ENCODE assay signal across 8 mouse cellular contexts in the genomic region with DNA sequence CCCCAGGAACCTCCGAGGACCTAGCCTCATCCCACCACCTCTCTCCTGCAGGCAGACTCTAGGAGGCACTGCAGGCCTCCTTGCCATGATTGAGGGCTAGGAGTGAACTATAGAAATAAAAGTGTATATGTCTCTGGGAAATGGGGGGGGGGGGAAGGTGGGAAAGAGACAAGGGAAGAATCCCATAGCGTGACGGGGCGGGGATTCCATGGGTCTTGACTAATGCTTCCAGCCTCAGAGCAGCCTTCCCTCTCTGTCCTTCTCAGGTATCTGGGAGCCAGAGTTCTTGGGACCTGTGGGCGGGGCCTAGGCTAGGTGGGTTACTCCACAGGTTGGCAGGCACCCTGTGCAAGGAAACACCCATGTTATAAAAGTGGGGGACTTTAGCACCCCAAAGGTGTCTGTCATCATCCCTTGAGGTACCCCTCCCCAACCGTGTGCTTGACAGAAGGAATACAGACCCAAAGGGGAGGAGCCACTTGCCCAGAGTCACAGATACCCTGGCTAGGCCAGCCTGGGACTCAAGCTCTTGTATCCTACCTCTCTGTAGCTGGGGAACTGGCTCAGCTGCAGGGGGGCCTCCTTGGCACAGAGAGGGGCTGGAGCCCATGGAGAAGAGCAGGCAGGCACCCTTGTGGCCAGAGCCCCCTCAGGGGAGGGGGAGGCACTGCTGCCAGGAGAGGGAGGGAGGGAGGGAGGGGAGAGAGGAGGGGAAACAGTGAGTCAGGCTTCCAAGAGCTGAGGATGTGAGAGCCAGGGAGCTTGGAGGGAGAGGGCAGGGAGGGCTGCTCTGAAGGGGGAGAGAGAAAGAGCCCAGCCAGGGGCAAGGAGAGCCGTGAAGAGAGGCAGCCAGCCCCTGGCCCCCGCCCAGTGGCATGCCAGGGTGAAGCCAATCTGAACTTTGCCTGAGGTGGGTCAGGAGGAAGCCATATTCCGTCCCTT. TPM values are rescaled to one million over a fixed set of nuclear protein-coding genes. Genes with fewer than 3 reads are reported as not detected.
DNase-seq lines count a peak whose midpoint lies in the region; ATAC-seq and TF ChIP-seq lines count a peak whose summit lies in the region.

No protein-coding gene starts in this region.

- no peaks in the 10 kb centered on the region for H3K27me3 ChIP-seq in lung, postnatal 0 days (replicated peaks; ENCODE audit: insufficient read depth, low read length)
- H3K27me3 ChIP-seq in hindbrain, embryonic 12.5 days, result peaks cover 1% of the 10 kb centered on the region
- 0 out of 2 replicates have a peak, but pooled peaks cover under 1% of the 10 kb centered on the region for H3K27me3 ChIP-seq in midbrain, embryonic 15.5 days (replicated peaks)

- 30% methylated on average over 9 of the region's 9 CpGs for WGBS in lung, postnatal 0 days
- WGBS in hindbrain, embryonic 12.5 days, result 36% methylated on average over 7 of the region's 9 CpGs
- 29% methylated on average over 9 of the region's 9 CpGs for WGBS in midbrain, embryonic 15.5 days

- H3K4me2 ChIP-seq in lung, postnatal 0 days (replicated peaks; ENCODE audit: low read depth, low read length), result no peak overlapping the region
- peak overlapping the region; percentile 99 for H3K4me2 ChIP-seq in hindbrain, embryonic 12.5 days (replicated peaks)
- H3K4me2 ChIP-seq in midbrain, embryonic 15.5 days, result peak overlapping the region; percentile 98

- peak overlapping the region; percentile 59; the same call in 1 of the 2 replicates for H3K27ac ChIP-seq in lung, postnatal 0 days (ENCODE audit: low read length)
- peak overlapping the region; percentile 9; the same call in 1 of the 2 replicates for H3K27ac ChIP-seq in hindbrain, embryonic 12.5 days
- 0 out of 2 replicates have a peak overlapping the region, but pooled peaks have one; percentile 42 for H3K27ac ChIP-seq in midbrain, embryonic 15.5 days

- no peak overlapping the region for H3K9ac ChIP-seq in lung, postnatal 0 days (replicated peaks; ENCODE audit: low read depth)
- H3K9ac ChIP-seq in hindbrain, embryonic 12.5 days, result peak overlapping the region; percentile 6; the same call in 1 of the 2 replicates
- H3K9ac ChIP-seq in midbrain, embryonic 15.5 days, result peak overlapping the region; percentile 24; the same call in 1 of the 2 replicates

- H3K4me1 ChIP-seq in lung, postnatal 0 days (ENCODE audit: insufficient read depth, low read depth, low read length), result peaks cover 19% of the 10 kb centered on the region
- peaks cover 78% of the 10 kb centered on the region for H3K4me1 ChIP-seq in hindbrain, embryonic 12.5 days
- peaks cover 80% of the 10 kb centered on the region for H3K4me1 ChIP-seq in midbrain, embryonic 15.5 days

- H3K36me3 ChIP-seq in lung, postnatal 0 days (ENCODE audit: insufficient read depth, low read length), result no peaks in the 10 kb centered on the region
- H3K36me3 ChIP-seq in hindbrain, embryonic 12.5 days, result no peaks in the 10 kb centered on the region
- H3K36me3 ChIP-seq in midbrain, embryonic 15.5 days (replicated peaks), result no peaks in the 10 kb centered on the region

- H3K9me3 ChIP-seq in lung, postnatal 0 days (ENCODE audit: low read length), result no peaks in the 10 kb centered on the region
- H3K9me3 ChIP-seq in hindbrain, embryonic 12.5 days (replicated peaks), result no peaks in the 10 kb centered on the region
- H3K9me3 ChIP-seq in midbrain, embryonic 15.5 days, result no peaks in the 10 kb centered on the region

- peak; percentile 64 for DNase-seq in adrenal gland, adult 2 months
- no peak for DNase-seq in adrenal gland, adult 18-20 months (ENCODE audit: low spot score in 2 of 2)
- peak; percentile 72 for DNase-seq in lung, postnatal 0 days (ENCODE audit: low spot score)
- DNase-seq in lung, adult 18-20 months, result no peak
- no peak for DNase-seq in thymus, postnatal 25 days
- DNase-seq in frontal cortex, postnatal 36 days (ENCODE audit: low spot score in 2 of 2), result no peak

- peak; percentile 47 for TF ChIP-seq CTCF in lung, postnatal 0 days (IDR thresholded peaks at IDR 0.05)

- TF ChIP-seq EP300 in lung, postnatal 0 days (IDR thresholded peaks at IDR 0.05), result no peak

- no peak overlapping the region for H3K4me3 ChIP-seq in lung, postnatal 0 days (ENCODE audit: low read depth, low read length)
- H3K4me3 ChIP-seq in hindbrain, embryonic 12.5 days, result no peak overlapping the region
- H3K4me3 ChIP-seq in midbrain, embryonic 15.5 days, result peak overlapping the region; percentile 99

- peak; percentile 9; the same call in 1 of the 2 replicates for ATAC-seq in lung, postnatal 0 days
- ATAC-seq in hindbrain, embryonic 12.5 days (ENCODE audit: low FRiP score), result no peak
- no peak for ATAC-seq in midbrain, embryonic 15.5 days (replicated peaks)

RNA-seq across cellular contexts. Expression of gene Ahdc1, which starts 4.9 kb away (rescaled TPM):
- total RNA-seq in adrenal gland, adult 2 months (2021), result 10 to 100 TPM; 64.3 to 88.3 TPM
- 78.1 and 88.7 TPM in 2 replicates for polyA plus RNA-seq in adrenal gland, adult 2 months (2012; rRNA removed)
- 10 to 100 TPM; 72.1 to 86.9 TPM for total RNA-seq in adrenal gland, adult 18-20 months (2021)
- 3.9 and 4.4 TPM in 2 replicates for polyA plus RNA-seq in lung, postnatal 0 days (2015; fragmentation: Nextera tagmentation; extraction: Ambion mirVana)
- polyA plus RNA-seq in hindbrain, embryonic 12.5 days (2016; fragmentation: Nextera tagmentation; extraction: Ambion mirVana), result 12.8 and 15.3 TPM in 2 replicates
- polyA plus RNA-seq in midbrain, embryonic 15.5 days (2015; fragmentation: Nextera tagmentation; extraction: Ambion mirVana), result 13.5 and 14.4 TPM in 2 replicates

RNA-seq across cellular contexts. Expression of gene Fgr, which starts 42.1 kb away (rescaled TPM):
- total RNA-seq in adrenal gland, adult 2 months (2021), result under 1 TPM; 0.29 to 0.93 TPM
- polyA plus RNA-seq in adrenal gland, adult 2 months (2012; rRNA removed), result 0.29 and 0.56 TPM in 2 replicates
- total RNA-seq in adrenal gland, adult 18-20 months (2021), result under 1 TPM; 0.43 to 0.58 TPM
- 4.0 and 4.7 TPM in 2 replicates for polyA plus RNA-seq in lung, postnatal 0 days (2015; fragmentation: Nextera tagmentation; extraction: Ambion mirVana)
- 0.08 TPM in 1 of 2 replicates, not detected in the other for polyA plus RNA-seq in hindbrain, embryonic 12.5 days (2016; fragmentation: Nextera tagmentation; extraction: Ambion mirVana)
- 0.06 and 0.27 TPM in 2 replicates for polyA plus RNA-seq in midbrain, embryonic 15.5 days (2015; fragmentation: Nextera tagmentation; extraction: Ambion mirVana)

Comparison
In these comparisons a context has a peak if more than half of its experiments do, and no peak if none do; other contexts are left out.
1. DNase-seq: peak in adrenal gland, adult 2 months (single experiment) and lung, postnatal 0 days (single experiment); none in adrenal gland, adult 18-20 months (0 of 2), lung, adult 18-20 months (0 of 2), thymus, postnatal 25 days (single experiment) and frontal cortex, postnatal 36 days (0 of 2).
2. H3K27ac ChIP-seq: peak in every context shown above with its lines; median percentile 59 in lung, postnatal 0 days; 42 in midbrain, embryonic 15.5 days; 9 in hindbrain, embryonic 12.5 days.